Mouse (Mus musculus) embryonic facial prominence, embryonic 15.5 days (tissue): ENCODE results near the gene Cdon. TPM values are rescaled to one million over a fixed set of nuclear protein-coding genes. Genes with fewer than 3 reads are reported as not detected.

Experiments used
- ATAC-seq: fragments of 200-750 bp; cut with Nextera tagmentation; 2 replicates; pipeline ENCODE4 v1.8.0; 2017; ENCODE audit warnings: low read depth, moderate TSS enrichment; ENCODE audit not compliant: insufficient number of reproducible peaks, low FRiP score, low TSS enrichment
- H3K27ac ChIP-seq: fragments of 300-500 bp; sonication (generic); replicated peaks from 2 replicates; pipeline ENCODE4 v1.5.1; 2015; ENCODE audit warnings: mild to moderate bottlenecking, inconsistent platforms
- H3K27me3 ChIP-seq: fragments of 300-500 bp; sonication (generic); 2 replicates; pipeline ENCODE4 v1.6.1; 2015; ENCODE audit warnings: inconsistent platforms
- H3K36me3 ChIP-seq: fragments of 300-500 bp; sonication (generic); 2 replicates; pipeline ENCODE4 v1.6.1; 2015; ENCODE audit warnings: mild to moderate bottlenecking, inconsistent platforms
- H3K4me1 ChIP-seq: fragments of 300-500 bp; sonication (generic); 2 replicates; pipeline ENCODE4 v1.6.1; 2015; ENCODE audit warnings: inconsistent platforms
- H3K4me2 ChIP-seq: fragments of 300-500 bp; sonication (generic); replicated peaks from 2 replicates; pipeline ENCODE4 v1.6.1; 2015; ENCODE audit warnings: mild to moderate bottlenecking, inconsistent platforms
- H3K4me3 ChIP-seq: fragments of 300-500 bp; sonication (generic); replicated peaks from 2 replicates; pipeline ENCODE4 v1.5.1; 2015; ENCODE audit warnings: mild to moderate bottlenecking, inconsistent platforms
- H3K9ac ChIP-seq: fragments of 300-500 bp; sonication (generic); 2 replicates; pipeline ENCODE4 v1.6.1; 2015; ENCODE audit warnings: inconsistent platforms
- H3K9me3 ChIP-seq: fragments of 300-500 bp; sonication (generic); replicated peaks from 2 replicates; pipeline ENCODE4 v1.6.1; 2016; ENCODE audit warnings: inconsistent platforms
- WGBS: fragments of 180-500 bp; shearing (Covaris S2); methylation state at CpG from one replicate; pipeline ENCODE4 v1.1.7; 2015; 5-methylcytosine and 5-hydroxymethylcytosine counted together
- polyA plus RNA-seq: library from polyadenylated mRNA; unstranded; fragments of >200 nt; fragmentation: Nextera tagmentation; extraction: Ambion mirVana; gene quantifications from 2 replicates; pipeline ENCODE4 v1.2.1, GENCODE M21; 2015

The Cdon gene
- polyA plus RNA-seq: 15.3 and 16.3 TPM in 2 replicates

DNA sequence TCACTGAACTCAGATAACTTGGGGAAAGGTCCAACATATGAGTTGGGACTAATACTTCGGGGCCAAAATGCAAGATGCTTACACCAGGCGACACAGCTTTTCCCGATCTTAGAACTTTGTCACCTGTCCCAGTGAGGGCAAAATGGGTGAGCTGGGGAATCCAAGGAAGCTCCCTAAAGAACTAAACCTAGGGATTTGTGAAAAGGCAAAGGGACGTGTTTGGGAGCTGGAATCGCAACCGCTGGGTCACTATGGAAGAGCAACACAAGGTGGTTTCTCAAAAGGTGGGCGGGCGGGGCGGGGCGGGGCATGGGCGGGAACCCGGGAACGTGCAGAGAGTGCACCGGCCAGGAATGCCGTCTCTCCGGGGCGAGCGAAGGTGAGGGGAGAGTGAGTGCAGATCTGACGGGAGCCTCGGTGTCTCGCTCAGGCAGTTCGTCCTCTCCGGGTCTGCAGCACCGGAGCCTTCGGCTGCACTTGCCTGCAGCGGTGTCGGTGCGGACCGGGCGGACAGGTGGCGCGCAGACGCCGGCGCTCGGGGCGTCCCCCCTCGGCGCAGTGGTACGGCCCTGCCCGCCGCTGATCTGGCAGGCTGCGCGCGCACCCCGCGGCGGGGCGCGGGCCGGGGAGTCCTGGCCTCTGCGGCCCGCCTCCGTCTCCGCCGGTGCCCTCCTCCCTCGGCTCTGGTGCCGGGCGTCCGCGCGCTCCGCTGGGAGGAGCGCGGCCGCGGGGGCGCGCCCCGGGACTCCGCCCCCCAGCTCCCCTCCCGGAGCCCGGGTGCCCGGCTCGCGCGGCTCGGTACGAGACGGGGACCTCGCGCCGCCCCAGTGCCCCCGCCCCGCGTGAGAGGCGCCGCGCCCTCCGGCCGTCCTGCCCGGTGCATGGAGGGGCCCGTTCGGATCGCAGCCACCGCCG lies at the start of gene Cdon:
Gene Cdon, plus strand, starts transcription at position 324 of the 915 bp plus-strand sequence.
- Histone ChIP-seq H3K36me3 (no peaks in the 10 kb centered on the region), H3K4me2 (peak within 1 kb of the TSS; percentile 66), H3K9me3 (no peaks in the 10 kb centered on the region), H3K9ac (peak within 1 kb of the TSS; percentile 91), H3K27ac (peak within 1 kb of the TSS; percentile 95), H3K4me3 (peak within 1 kb of the TSS; percentile 96), H3K27me3 (no peaks in the 10 kb centered on the region), H3K4me1 (peaks cover 20% of the 10 kb centered on the region)
- under 1% methylated on average over 82 of the region's 97 CpGs for WGBS
- ATAC-seq: peak; percentile 96

DNA sequence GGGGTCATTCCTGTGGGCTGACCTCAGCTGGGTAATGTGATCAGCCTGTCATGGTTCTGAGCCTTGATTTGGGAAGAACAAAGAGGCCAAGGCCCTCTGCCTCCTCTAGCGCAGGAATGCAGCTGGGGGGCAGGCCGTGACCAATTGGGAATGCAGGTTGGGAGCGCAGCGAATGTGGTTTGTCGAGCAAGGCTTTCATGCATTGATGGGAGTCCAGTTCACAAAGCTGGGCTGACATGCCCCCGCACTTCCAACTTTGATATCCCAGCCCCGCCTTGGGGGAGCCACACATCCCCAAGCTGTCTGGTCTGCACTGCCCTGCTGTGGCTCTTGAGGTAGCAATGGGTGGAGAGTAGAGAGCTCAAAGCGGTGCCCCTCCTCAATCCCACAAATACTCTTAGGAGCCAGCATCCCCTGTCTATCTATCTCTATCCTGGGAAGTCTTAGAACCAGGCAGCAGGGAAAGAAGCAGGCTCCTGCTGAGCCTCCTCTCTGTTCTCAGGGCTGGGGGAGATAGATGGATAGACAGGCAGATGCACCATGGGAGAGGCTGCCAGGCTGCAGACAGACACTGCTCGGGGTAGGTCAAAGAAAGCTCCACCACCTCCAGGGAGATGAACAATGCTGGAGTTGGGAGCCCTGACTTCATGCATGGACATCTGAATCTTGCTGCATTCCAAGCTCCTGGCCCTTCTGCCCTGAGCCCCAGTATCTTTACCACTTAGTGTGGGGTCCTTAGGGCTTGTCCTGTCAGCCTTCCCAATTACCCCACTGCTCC lies 48.4 kb upstream of the Cdon start:
- no peak overlapping the region for H3K9ac ChIP-seq
- H3K9me3 ChIP-seq: no peaks in the 10 kb centered on the region
- H3K4me1 ChIP-seq: peaks cover 15% of the 10 kb centered on the region
- no peaks in the 10 kb centered on the region for H3K36me3 ChIP-seq
- H3K4me3 ChIP-seq: no peak overlapping the region
- H3K27me3 ChIP-seq: no peaks in the 10 kb centered on the region
- WGBS: 18% methylated on average over 9 of the region's 9 CpGs
- peak; percentile 64 for ATAC-seq
- peak overlapping the region; percentile 55; the same call in 1 of the 2 replicates for H3K27ac ChIP-seq
- H3K4me2 ChIP-seq: no peak overlapping the region

DNA sequence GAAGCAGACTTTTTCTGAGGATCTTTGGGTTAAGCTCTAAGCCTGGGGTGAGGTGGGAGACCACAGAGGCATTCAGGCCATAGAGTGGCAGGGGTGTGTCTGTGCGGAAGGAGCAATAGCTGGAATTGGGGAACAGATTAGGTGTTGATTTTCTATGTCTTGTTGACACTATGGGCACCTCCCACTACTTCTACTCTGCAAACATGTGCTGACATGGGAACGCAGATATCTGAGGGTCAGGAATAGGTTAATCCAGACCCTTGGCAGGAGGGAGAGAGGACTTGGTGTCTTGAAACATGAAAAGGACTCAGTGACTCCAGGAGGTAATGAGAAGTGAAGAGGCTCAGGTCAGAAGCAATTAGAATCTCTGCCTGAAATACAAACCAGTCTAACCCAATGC lies 43.0 kb upstream of the Cdon start:
- Histone ChIP-seq H3K36me3 (no peaks in the 10 kb centered on the region), H3K4me2 (no peak overlapping the region), H3K27ac (no peak overlapping the region), H3K4me1 (peaks cover 7% of the 10 kb centered on the region; the same call in 1 of the 2 replicates), H3K9me3 (no peaks in the 10 kb centered on the region), H3K27me3 (no peaks in the 10 kb centered on the region), H3K4me3 (no peak overlapping the region), H3K9ac (no peak overlapping the region)
- WGBS: 57% methylated on average over 2 of the region's 2 CpGs
- no peak for ATAC-seq

DNA sequence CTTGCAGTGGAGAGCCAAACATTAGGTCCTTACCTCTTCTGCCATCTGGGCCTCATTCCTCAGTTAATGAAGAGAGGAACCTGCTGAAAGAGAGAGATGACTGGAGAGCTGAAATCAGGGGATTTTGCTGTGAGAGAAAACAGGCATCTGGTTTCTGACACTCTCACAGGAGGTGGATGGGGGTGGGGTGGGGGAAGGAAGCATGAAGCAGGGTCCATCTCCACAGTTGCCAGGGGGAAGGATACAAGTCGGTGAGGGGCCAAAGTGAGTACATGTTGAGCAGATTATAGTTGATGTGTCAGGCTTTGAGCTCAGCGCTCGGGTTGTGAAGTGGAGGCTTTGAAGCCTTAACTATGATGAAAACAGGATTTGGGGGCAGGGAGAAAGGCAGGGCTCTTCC lies 41.9 kb upstream of the Cdon start:
- ATAC-seq: no peak
- 11% methylated on average over 3 of the region's 3 CpGs for WGBS

DNA sequence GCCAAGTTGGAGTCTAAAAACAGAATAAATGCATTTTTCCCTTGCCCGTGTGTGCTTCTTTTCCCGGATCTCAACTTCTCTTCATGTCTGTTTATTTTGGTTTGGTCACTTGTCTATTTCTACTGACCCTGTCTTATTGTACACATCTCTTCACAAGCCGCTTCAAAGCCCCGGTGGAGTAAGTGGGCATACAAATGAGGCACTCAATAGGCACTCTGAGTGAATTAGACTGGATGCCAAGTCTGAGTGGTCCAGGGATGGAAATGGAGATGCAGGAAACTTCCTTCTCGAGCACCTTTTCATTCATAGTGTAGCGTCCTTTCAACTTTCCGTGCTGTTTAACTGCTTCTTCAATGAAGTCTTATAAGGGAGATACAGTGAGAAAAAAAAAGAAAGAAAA lies 21.0 kb upstream of the Cdon start:
- 62% methylated on average over 7 of the region's 7 CpGs for WGBS
- no peak overlapping the region for H3K9ac ChIP-seq
- H3K4me2 ChIP-seq: no peak overlapping the region
- no peaks in the 10 kb centered on the region for H3K9me3 ChIP-seq
- no peaks in the 10 kb centered on the region for H3K36me3 ChIP-seq
- H3K4me3 ChIP-seq: no peak overlapping the region
- ATAC-seq: no peak
- peaks cover 15% of the 10 kb centered on the region for H3K4me1 ChIP-seq
- no peaks in the 10 kb centered on the region for H3K27me3 ChIP-seq
- H3K27ac ChIP-seq: no peak overlapping the region

More for the DNA sequence above, 41.9 kb upstream of the Cdon start:
- no peaks in the 10 kb centered on the region for H3K36me3 ChIP-seq
- no peak overlapping the region for H3K27ac ChIP-seq
- no peak overlapping the region for H3K4me3 ChIP-seq
- H3K9ac ChIP-seq: no peak overlapping the region
- no peaks in the 10 kb centered on the region for H3K27me3 ChIP-seq
- H3K4me1 ChIP-seq: peaks cover 5% of the 10 kb centered on the region; the same call in 1 of the 2 replicates
- H3K9me3 ChIP-seq: no peaks in the 10 kb centered on the region
- H3K4me2 ChIP-seq: no peak overlapping the region

DNA sequence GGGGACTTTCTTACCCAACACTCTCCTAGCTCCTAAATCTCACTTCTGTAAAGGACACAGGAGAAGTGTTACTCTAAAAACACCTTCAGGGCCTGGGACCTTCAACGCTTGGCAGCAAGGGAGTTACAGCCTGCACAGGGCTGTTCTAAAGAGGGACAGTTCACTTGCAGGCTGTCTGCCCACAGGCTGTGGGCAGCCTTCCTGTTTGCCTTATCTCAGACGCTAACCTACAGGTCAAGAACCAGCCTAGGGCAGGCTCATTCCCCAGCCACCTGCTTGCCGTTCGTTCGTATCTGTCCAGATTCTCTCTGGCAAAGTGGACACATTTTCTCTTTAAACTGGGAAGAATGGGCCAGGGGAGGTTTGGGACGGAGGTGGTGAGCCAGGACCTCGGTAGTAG lies 20.5 kb upstream of the Cdon start:
- ATAC-seq: no peak
- 21% methylated on average over 7 of the region's 7 CpGs for WGBS
- H3K27me3 ChIP-seq: no peaks in the 10 kb centered on the region
- no peaks in the 10 kb centered on the region for H3K36me3 ChIP-seq
- H3K4me2 ChIP-seq: no peak overlapping the region
- H3K4me1 ChIP-seq: peaks cover 15% of the 10 kb centered on the region
- no peaks in the 10 kb centered on the region for H3K9me3 ChIP-seq
- no peak overlapping the region for H3K4me3 ChIP-seq
- H3K9ac ChIP-seq: no peak overlapping the region
- no peak overlapping the region for H3K27ac ChIP-seq

DNA sequence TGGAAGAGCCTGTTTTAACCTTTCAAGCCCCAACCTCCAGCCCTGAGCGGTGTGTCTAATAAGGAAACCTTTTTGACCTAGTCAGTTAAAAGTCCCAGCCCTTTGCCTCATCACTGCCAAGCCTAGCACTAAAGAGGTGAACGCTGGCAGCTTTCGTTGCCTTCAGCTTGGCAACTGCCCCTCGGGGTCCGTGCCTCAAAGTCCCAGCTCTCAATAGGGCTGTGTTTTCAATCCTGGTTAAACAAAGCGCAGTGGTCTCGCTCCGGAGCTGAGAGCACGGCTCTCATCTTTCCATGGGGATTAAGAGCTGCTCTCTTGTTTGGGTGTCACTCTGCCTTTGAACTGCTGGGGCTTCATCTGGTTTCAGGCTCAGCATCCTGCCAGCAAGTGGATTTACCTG lies 20.1 kb upstream of the Cdon start:
- 4% methylated on average over 9 of the region's 9 CpGs for WGBS
- H3K4me2 ChIP-seq: no peak overlapping the region
- ATAC-seq: no peak
- H3K4me3 ChIP-seq: no peak overlapping the region
- H3K27ac ChIP-seq: no peak overlapping the region
- no peaks in the 10 kb centered on the region for H3K9me3 ChIP-seq
- H3K4me1 ChIP-seq: peaks cover 16% of the 10 kb centered on the region
- H3K27me3 ChIP-seq: no peaks in the 10 kb centered on the region
- H3K36me3 ChIP-seq: no peaks in the 10 kb centered on the region
- H3K9ac ChIP-seq: no peak overlapping the region

DNA sequence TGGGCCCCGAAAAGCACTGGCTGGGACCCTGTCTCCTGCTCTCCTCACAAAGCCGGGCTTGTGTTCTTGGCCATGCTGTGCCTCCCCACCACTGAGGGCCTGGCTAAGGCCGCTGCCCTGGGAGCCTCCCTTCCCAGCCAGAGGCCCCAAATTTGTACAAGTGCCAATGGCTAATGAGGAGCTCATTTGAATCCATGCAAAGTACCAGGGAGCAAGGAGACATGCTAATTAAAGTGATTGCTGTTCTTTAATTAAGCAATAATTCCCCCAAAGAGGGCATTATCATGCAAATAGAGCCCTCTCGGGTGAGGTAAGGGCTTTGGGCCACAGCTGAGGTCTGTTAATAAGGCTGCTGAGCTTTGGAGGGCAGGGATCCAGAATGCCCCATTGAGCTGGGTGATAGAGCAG lies 18.3 kb upstream of the Cdon start:
- no peaks in the 10 kb centered on the region for H3K27me3 ChIP-seq
- 53% methylated on average over 4 of the region's 4 CpGs for WGBS
- no peak for ATAC-seq
- no peaks in the 10 kb centered on the region for H3K36me3 ChIP-seq
- H3K4me2 ChIP-seq: no peak overlapping the region
- H3K9me3 ChIP-seq: no peaks in the 10 kb centered on the region
- H3K9ac ChIP-seq: no peak overlapping the region
- no peak overlapping the region for H3K4me3 ChIP-seq
- peaks cover 20% of the 10 kb centered on the region for H3K4me1 ChIP-seq
- no peak overlapping the region for H3K27ac ChIP-seq

DNA sequence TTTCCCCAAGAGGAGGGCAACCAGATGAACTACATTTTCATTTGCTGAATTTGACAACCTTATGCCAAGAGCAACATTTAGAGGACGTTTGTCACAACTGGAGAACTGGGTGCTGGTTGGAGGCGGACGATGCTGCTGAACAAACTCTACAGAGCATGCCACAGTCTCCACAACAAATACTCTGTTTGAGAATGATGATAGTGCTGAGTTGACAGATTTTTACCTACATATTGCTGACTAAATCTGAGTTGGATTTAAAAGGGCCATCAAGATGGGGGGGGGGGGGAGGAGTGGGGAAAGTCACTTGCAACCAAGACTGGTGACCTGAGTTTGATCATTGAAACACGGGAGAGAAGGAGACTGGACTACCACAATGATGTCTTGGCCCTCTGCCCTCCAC lies 17.4 kb upstream of the Cdon start:
- Histone ChIP-seq H3K4me1 (peaks cover 20% of the 10 kb centered on the region), H3K4me3 (no peak overlapping the region), H3K4me2 (no peak overlapping the region), H3K9me3 (no peaks in the 10 kb centered on the region), H3K27me3 (no peaks in the 10 kb centered on the region), H3K9ac (no peak overlapping the region), H3K36me3 (no peaks in the 10 kb centered on the region), H3K27ac (no peak overlapping the region)
- WGBS: 69% methylated on average over 4 of the region's 4 CpGs
- no peak for ATAC-seq

DNA sequence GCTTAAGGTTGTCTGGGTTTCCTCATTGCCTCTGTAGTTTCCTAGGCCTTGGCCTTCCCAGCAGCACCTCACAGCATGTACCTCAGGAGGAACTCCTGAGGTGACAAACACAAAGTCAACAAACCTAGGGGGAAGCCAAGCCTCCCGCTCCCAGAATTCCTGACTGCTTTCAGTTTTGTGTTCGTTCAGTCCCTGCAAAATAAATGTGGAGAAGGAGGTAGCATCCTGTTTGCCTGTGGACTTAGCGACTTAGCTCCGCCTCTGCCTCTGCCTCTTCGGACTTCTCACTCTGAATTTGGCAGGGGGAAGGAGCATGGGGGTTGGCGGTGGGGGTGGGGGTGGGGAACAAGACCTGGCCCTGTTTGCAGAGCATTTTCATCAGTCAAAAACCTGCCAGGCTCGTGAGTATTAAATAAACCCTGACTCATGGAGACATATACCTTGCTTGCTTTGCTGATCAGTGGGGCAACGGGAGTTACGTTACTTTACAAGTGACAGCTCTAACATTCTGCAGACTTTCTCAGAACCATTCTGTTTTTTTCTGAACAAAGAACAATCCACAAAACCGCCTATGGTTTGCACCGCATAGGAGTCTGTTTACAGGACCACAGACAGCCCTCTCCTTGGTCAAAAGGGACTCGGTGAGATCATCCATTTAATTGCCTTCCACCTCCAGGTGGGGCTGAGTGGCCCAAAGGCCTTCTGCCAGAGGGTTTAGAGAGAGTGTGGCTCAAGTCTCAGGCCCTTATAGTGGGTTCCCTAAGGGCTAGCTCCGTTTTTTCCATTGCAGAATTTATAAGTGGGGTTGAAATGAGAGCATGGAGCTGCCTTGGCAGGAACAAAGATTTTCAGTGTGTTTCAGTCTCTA lies 15.7 kb upstream of the Cdon start:
- no peak overlapping the region for H3K9ac ChIP-seq

More for the DNA sequence above, 15.7 kb upstream of the Cdon start:
- peak; percentile 85 for ATAC-seq
- Histone ChIP-seq H3K4me2 (0 out of 2 replicates have a peak overlapping the region, but pooled peaks have one; percentile 2), H3K4me1 (peaks cover 20% of the 10 kb centered on the region), H3K4me3 (no peak overlapping the region), H3K27ac (peak overlapping the region; percentile 84), H3K9me3 (no peaks in the 10 kb centered on the region), H3K36me3 (no peaks in the 10 kb centered on the region), H3K27me3 (no peaks in the 10 kb centered on the region)
- 15% methylated on average over 13 of the region's 13 CpGs for WGBS
